Mouse (Mus musculus): ENCODE data around the gene Gpm6a. TPM values are rescaled to one million over a fixed set of nuclear protein-coding genes. Genes with fewer than 3 reads are reported as not detected.

The Gpm6a gene
- polyA plus RNA-seq (2012; rRNA removed; ENCODE audit: low replicate concordance): 0.37 and 1.5 TPM in 2 replicates

DNA sequence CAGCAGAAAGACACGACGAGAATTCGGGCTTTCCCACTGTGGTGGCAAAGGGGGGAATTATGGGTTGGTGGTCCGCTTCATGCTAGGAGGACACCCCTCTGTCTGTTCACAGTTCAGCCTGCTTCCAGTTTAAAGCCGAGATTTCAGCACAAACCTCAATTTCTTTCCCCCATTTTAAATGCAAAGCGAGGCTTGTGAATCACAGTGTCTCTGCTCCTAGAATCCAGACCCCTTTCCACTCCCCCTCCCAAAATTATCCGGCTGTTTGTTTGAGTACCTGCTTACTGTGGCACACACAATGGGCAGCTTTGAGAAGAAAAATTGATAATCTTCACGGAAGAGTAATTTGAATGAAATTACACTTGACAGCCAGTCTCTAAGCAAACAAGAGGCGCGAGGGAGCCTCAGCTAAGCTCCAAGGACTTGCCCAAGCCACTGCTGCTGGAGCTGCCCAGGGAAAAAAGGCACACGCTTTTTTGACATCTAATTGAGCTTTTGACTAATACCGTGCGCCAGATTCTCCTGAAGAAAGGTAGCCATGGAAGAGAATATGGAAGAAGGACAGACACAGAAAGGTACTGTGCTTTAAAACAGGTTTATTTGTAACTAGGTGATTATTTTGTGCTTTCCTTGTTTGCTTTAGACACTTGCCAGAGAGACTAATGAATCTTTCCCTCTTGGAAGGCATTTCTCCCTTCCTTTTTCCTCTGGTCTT, at the start of gene Gpm6a:
Gene Gpm6a, plus strand, starts transcription at position 103 of the 715 bp plus-strand sequence.

Other genes starting within 250 kb of the Gpm6a start
- 0.17 TPM in 1 of 2 replicates, not detected in the other for gene Wdr17, start 67.7 kb upstream of the Gpm6a start, polyA plus RNA-seq (2012; rRNA removed; ENCODE audit: low replicate concordance)

Measured in mammary gland, adult 2 months (tissue).